Mouse (Mus musculus): Measurements from ENCODE around the gene Shisa4.

DNA sequence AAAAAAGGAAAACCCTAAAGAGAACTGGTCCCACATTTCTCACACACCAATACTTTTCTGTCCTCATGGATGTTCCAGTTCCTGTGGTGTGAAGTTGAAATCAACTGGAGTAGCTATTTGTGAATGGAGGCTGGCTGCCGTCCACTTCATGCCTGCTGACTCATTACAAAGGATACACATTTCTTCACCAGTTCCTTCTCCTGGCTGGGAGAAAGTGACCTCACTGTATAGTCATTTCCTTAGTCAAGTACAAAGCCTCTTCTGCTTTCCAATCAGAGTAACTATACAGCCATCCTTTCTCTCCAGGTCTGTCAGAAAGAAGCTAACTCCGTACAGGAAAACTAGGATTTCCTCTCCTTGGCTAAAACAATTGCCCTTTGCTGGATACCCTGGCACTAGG lies 35.9 kb upstream of the Shisa4 start:
- TF ChIP-seq CTCF (IDR thresholded peaks at IDR 0.05) (no peak), EP300 (IDR thresholded peaks at IDR 0.05; ENCODE audit: insufficient read depth, low read depth, low read length) (peak; percentile 61; the same call in 1 of the 2 replicates), POLR2A (IDR thresholded peaks at IDR 0.05; ENCODE audit: insufficient read depth, low read depth, low read length) (peak; percentile 13; the same call in 1 of the 2 replicates)
